Mouse (Mus musculus) heart, postnatal 4 days (tissue): ENCODE results near the gene Iqschfp. TPM values are rescaled to one million over a fixed set of nuclear protein-coding genes. Genes with fewer than 3 reads are reported as not detected.

Experiments
- DNase-seq: peaks from one replicate; pipeline ENCODE4 v3.0.0; 2021
- total RNA-seq, 2 experiments: library from RNA; stranded (reverse); gene quantifications; 2 replicates each; pipeline ENCODE4 v1.2.3; 2021

The Iqschfp gene
- total RNA-seq, 2 experiments from 2014 or later: not detected

DNA sequence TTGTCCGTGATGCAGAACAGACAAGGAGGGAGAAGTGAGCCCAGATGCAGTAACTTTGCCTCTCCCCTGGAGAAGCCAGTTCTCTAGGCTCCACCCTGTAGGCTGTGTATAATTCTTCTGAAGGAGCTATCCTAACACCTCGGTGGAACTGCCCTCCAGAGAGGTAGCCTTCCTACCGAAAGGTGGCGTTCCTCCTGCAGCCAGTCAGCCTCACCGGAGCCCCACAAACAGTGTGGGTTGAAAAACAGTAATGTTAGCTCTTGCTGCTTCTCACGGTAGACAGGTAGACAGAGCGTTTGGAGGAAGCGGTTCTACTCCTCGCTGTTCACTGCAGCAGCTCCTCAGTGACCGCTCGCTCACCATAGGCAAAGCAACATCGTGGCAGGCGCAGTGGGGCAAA is 689.6 kb downstream of the Iqschfp start:
- no peak for DNase-seq

- no peak for DNase-seq
These were observed 690.2 kb downstream of the Iqschfp start for GRCm38 (mm10) chr3:68582103-68582740.

DNA sequence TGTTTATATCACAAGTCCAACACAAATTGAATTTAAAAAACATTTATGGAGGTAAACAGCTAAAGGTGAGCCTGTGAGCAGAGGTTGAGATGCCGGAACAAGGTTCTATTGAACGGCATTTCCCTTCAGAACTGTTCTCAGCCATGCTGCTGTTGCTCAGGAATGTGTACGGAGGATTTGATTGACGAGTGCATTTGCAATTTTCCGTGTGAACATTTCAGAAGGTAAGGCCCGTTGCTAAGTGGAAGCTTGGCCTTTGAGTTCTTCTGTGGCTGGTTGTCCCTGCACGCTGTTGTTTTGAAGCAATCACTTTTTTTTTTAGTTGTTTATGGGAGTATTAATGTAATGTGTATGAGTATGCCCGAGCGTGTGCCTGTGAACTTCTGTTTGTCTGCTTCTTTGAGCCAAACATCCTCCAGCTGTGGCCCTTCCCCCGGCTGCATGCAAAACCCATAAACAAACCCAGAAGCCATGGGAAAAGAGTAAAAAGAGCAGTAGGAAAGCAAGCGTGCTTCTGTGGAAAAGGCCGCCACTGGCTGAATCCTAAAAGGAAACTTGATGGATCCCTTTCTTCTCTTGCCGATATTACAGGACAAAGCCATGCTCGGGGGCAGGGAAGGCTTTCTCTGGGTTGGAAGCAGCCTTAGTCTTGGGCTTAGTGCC is 691.1 kb downstream of the Iqschfp start:
- DNase-seq: peak; percentile 22

DNA sequence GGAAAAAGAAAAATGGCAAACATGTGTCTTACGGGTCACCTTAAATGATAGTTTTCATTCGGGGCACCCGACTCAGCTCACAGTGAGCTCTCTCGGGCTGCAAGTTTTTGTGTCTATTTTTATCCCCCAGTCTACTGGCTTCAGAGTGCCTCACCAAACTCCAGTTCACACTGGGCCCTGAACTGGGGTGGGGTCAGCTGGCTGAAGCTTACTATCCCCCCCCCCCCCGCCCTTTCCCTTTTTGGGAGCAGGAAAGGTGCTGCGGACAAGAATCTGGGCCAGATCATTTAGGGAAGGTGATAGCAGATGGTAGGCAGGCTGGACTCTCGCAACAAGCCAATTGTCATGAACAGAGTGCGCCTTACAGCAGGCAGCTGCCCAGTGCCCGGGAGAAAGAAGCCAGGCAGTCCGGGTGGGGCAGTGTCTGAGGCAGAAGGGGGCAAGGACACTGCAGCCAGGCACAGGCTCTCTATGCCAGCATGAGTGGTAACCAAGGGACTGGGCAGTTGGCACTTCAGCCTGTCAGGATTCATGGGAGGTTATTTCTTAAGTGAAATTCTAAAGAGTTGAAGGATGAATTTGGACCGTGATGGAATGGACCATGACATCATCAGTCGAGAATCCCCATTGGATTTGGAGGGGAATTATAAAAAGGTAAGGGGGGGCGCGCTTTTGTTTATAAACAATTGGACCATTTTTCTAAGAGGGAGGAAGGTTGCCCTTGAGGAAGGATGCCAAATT is 691.9 kb downstream of the Iqschfp start:
- DNase-seq: peak; percentile 65

GRCm38 (mm10) chr3:68585213-68585612 is 693.2 kb downstream of the Iqschfp start:
- DNase-seq: no peak

GRCm38 (mm10) chr3:68586646-68587064 is 694.6 kb downstream of the Iqschfp start:
- peak; percentile 42 for DNase-seq

DNA sequence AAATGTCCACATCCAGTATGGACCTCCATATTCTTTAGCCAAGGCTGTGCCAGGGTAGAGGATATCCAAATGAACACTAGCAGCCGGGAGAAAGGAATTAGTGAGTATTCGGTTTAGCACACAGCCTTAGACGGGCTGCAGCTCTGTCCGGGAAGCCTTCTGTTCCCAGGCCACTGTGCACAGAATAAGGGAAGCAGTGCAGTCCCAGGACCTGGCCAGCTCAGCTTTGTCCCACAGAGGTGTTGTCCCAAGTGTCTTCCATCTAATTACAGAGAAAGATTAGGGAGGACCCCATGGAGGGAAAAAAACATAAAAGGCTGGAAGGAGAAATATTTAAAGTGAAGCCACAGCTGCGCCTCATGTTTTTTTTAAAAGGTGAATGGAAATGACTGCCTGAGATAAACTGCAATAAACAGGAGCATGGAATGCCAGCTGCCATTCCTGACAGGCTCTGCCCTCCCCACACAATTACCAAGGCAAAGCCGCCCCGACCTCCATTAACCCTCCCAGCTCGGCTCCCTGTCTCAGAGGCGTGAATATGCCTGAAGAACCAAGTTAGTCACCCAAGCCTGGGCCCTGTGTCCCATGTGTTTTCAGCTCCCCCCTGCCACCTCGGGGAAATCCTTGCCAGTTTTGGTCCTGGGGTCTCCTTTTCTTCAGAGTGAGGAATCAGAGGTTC is 695.7 kb downstream of the Iqschfp start:
- no peak for DNase-seq

DNA sequence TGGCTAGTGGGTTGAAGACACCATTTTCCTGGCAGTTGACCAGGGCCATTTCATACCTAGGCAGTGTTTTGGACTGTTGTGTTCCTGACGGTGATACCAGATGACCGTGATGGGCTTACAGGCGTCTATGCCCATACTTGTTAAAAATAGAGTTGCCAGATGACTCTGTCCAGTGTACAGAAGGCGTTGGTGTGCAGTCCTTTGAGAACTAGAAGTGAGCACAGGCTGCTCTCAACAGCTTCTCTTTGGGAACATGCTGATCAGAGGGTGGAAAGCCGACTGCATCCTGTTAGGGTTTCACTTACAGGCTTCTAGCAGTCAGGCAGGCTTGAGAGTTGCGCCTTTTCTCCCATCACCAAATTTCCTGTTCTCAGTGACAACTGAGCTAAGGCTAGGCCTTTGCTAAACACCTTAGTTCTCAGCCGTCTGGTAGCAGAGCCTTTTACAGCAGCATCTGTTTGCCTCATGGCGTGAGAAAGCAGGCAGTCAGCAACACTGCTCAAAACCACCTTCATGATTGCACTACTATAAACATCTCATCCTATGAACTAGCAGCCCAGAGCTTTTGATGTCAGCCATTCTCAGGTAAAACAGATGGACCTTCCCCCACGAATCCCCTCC is 697.3 kb downstream of the Iqschfp start:
- DNase-seq: peak; percentile 45

DNA sequence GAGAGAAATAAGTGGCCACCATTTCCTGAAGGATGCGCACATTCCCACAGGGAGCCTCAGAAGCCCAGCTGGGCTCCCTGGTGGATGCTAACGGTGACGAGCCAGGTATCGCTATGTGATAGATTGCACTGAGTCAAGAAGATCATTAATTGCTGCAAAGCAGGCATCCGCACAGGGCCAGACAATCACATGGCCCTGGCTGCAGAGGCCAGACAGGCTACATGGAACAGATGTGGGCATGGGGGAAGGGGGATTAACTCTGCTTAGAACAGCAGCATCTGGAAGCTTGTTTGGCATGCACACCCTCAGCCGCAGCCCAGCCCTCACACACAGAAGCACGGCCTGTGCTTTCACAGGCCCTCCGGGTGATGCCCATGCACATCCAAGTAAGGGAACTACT is 698.4 kb downstream of the Iqschfp start:
- no peak for DNase-seq

- no peak for DNase-seq
These were observed 700.5 kb downstream of the Iqschfp start for GRCm38 (mm10) chr3:68592575-68592974.

DNA sequence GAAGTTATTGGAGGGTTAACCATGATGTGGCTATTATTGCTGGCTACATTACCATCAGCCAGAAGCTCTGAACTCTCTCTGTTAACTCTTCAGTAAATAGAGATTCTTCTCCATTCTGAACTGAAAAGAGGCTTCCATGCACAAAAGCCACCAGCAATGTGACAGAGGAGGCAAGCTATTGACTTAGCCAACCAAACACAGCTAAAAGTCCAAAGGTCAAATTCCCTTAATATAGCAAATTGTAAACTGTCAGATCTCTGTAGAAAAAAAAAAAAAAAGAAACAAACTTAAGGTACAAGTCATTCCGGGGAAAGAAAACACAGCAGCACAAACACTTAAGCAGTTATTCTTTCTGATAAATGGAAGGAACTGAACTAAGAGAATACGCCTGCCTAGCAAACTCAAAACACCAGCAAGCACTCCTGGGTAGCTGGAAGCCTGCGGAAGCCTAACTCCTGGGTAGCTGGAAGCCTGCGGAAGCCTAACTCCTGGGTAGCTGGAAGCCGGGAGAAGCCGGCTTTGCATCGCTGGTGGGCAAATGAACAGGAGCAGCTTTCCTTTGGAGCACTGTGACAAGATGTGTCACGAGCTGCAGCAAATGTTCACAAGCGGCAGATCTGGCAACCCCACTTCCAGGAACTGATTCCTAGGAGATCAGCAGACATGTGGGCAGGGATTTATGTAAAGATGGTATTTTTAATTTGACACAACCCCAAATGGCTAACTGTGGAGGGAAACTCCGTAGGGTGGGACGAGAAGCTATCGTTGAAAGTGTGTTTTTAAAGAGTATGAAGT is 701.2 kb downstream of the Iqschfp start:
- DNase-seq: no peak

- DNase-seq: no peak
These were observed 703.4 kb downstream of the Iqschfp start for GRCm38 (mm10) chr3:68595316-68595925.

GRCm38 (mm10) chr3:68596938-68597337 is 704.9 kb downstream of the Iqschfp start:
- no peak for DNase-seq

- DNase-seq: peak; percentile 46
These were observed 710.9 kb downstream of the Iqschfp start for GRCm38 (mm10) chr3:68602891-68603290.

GRCm38 (mm10) chr3:68604467-68604866 is 712.4 kb downstream of the Iqschfp start:
- DNase-seq: no peak

DNA sequence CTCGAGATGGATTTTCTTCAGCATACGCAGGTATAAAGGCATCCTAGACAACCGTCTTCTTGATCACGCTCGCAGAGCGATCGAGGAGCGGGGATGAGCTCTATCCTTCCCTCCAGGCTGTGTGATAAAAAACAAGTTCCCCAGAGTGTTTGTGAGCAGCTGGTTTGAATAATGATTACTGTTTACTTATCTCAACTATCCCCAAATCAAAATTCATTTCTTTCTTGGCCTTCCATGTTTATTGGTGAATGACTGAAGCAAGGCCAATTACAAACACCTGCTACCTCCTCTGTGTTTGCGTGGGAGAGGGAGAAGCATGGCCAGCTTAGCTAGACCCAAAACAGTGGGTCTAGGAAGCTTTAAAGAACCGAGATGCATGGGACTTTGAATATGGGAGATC is 712.9 kb downstream of the Iqschfp start:
- DNase-seq: no peak

DNA sequence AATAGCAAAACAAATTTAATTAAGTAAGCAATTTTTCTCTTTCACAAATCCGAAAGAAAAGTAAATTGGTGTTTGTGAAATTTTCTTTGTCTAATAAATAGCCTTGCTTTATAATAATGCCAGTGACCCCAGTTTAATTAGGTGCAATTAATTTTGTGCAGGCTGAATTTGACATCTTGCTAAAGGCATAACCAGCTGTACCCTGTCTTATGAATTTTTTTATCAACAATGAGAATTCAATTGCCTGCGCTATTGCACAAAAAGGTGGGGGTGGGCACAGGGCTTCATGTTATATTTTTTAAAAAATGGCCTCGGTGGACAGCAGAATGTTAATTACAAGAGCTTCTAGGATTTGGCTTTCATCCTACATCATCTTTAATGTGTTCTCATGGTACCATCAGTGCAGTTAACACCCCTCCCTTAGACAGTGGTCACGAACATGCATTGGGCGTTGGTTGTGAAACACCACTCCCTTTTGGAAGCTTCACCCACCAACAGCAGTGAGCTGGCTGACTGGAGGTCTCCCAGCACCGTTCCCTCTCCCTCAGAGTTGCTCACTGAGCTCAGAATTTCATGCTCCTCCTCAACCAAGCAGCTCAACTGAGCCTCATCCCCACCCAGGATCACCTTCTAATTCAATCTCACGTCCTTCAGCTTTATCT is 714.0 kb downstream of the Iqschfp start:
- no peak for DNase-seq

GRCm38 (mm10) chr3:68606730-68607129 is 714.7 kb downstream of the Iqschfp start:
- DNase-seq: no peak

DNA sequence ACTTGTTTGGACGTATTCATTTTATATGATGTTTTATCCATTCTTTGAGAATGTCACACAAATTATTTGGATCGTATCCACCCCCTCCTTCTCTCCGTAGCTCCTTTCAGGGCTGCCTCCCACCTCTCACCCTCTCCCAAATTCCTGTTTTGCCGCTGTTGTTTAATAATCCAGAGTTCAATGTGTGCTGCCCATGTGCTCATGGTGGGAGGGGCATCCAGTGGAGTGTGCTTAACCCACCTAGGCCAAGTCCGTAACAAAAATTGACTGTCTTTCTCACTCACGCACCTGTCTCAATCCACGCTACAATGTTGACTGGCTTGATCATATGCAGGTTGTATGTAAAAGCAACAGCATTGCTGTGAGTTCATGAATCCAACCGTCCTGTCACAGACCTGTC is 715.3 kb downstream of the Iqschfp start:
- no peak for DNase-seq

- DNase-seq: peak; percentile 28
These were observed 716.9 kb downstream of the Iqschfp start for GRCm38 (mm10) chr3:68608848-68609497.
